Mouse (Mus musculus) cerebellum, adult 2 months (tissue): ENCODE data around the gene Syne1. TPM values are rescaled to one million over a fixed set of nuclear protein-coding genes. Genes with fewer than 3 reads are reported as not detected.

ENCODE experiments used
- DNase-seq, 2 experiments: peaks; one replicate each; pipeline ENCODE4 v3.0.0; 2021
- H3K27ac ChIP-seq: fragments of 200-500 bp; 2 replicates; pipeline ENCODE4 v1.5.1; 2012; ENCODE audit warnings: low read length, control low read depth, inconsistent platforms; ENCODE audit not compliant: insufficient read depth
- H3K27me3 ChIP-seq: fragments of 200-500 bp; 2 replicates; pipeline ENCODE4 v1.6.1; 2012; ENCODE audit warnings: inconsistent platforms, mild to moderate bottlenecking, low read length, moderate library complexity; ENCODE audit not compliant: control insufficient read depth, insufficient read depth
- H3K4me1 ChIP-seq: fragments of 200-500 bp; 2 replicates; pipeline ENCODE4 v1.6.1; 2011; ENCODE audit warnings: low read length; ENCODE audit not compliant: control insufficient read depth, insufficient read depth
- H3K4me3 ChIP-seq: fragments of 200-500 bp; replicated peaks from 2 replicates; pipeline ENCODE3; 2011; ENCODE audit warnings: mild to moderate bottlenecking, low read depth, low read length, control low read depth; ENCODE audit not compliant: insufficient read depth
- CTCF ChIP-seq: fragments of 200-500 bp; IDR thresholded peaks from 2 replicates; pipeline ENCODE4 v1.5.1; 2011; ENCODE audit warnings: low read depth, mild to moderate bottlenecking, control low read depth, low read length, moderate library complexity, borderline replicate concordance; ENCODE audit not compliant: insufficient read depth
- POLR2A ChIP-seq: fragments of 200-500 bp; IDR thresholded peaks from 2 replicates; pipeline ENCODE4 v1.6.1; 2011; ENCODE audit warnings: low read length, control low read depth, borderline replicate concordance; ENCODE audit not compliant: insufficient read depth
- WGBS: fragments of 180-500 bp; shearing (Covaris S2); methylation state at CpG from one replicate; pipeline ENCODE4 v1.1.7; 2018; 5-methylcytosine and 5-hydroxymethylcytosine counted together
- polyA plus RNA-seq: library from polyadenylated mRNA; depleted of rRNA; stranded (reverse); fragments of >200 nt; gene quantifications from 2 replicates; pipeline ENCODE4 v1.2.3, GENCODE M21; 2012

The Syne1 gene
- polyA plus RNA-seq, 1 experiment = 295 TPM

DNA sequence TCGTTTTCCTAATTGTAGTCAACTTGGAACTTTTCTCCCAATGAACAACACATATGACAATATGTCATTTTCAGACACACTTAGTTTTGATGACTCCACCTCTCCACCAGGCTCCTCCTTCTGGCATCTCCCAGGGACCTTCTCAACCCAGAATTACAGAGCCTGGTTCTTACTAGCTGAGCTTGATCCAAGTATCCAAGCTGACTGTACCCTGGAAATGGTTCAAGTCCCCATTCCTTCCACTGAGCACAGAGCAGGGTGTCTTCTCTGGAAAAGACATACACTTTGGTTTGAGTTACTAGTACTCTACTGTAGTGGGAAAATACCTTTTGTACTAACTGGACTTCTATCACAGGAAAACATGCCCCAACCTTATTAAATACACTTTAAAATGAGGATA lies 197.9 kb downstream of the Syne1 start:
- WGBS = 53% methylated on average over 1 of the region's 1 CpGs
- Histone ChIP-seq H3K27ac (no peak overlapping the region), H3K4me1 (no peaks in the 10 kb centered on the region), H3K27me3 (no peaks in the 10 kb centered on the region), H3K4me3 (no peak overlapping the region)
- no peak for TF ChIP-seq POLR2A
- peak in 1 of 2 experiments; percentile 60 for DNase-seq

DNA sequence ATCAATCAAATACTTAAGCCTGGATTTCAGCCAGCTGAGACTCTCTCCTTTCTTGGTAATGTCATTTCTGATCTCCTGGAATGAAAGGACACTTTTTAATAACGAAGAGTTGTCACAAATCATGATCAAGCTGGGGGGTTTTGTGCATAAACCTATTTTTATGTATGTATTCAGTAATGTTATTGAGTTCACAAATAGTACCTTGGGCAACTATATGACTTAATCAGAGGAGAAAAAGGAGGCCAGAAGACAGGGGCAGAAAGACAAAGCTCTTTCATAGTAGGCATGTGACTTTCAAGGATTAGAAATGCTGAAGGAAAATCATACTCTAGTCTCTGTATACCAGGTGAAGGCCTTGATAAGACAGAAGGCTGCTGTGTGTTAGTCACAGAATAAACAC lies 204.4 kb downstream of the Syne1 start:
- Histone ChIP-seq H3K4me3 (no peak overlapping the region), H3K27ac (no peak overlapping the region), H3K27me3 (no peaks in the 10 kb centered on the region), H3K4me1 (peaks cover 7% of the 10 kb centered on the region)
- WGBS = 35% methylated on average over 1 of the region's 1 CpGs
- no peak for TF ChIP-seq CTCF
- no peak for DNase-seq

DNA sequence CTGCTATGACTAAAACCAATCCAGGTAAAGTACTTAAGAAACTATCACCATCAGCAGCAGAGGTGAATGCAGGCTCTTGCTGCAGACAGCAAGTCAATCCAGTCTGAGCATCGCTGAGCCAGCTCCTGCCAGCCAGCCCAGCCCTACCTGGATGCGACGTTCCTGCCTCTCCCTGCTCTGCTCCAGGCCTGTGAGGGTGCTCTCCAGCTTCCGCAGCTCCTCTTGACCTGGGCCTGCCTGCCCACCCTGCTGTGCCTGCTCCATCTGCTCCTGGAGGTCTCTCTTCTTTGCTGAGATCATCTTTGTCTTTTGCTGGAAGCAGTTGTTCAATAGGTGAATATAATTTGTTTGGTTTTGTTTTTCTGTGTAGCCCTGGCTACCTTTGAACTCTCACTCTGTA lies 208.1 kb downstream of the Syne1 start:
- TF ChIP-seq POLR2A (no peak), CTCF (no peak)
- WGBS = 4% methylated on average over 4 of the region's 4 CpGs
- peak; percentile 56 to 69 for DNase-seq
- H3K27me3 ChIP-seq = no peaks in the 10 kb centered on the region
- H3K4me1 ChIP-seq = peaks cover 7% of the 10 kb centered on the region
- no peak overlapping the region for H3K27ac ChIP-seq
- no peak overlapping the region for H3K4me3 ChIP-seq

DNA sequence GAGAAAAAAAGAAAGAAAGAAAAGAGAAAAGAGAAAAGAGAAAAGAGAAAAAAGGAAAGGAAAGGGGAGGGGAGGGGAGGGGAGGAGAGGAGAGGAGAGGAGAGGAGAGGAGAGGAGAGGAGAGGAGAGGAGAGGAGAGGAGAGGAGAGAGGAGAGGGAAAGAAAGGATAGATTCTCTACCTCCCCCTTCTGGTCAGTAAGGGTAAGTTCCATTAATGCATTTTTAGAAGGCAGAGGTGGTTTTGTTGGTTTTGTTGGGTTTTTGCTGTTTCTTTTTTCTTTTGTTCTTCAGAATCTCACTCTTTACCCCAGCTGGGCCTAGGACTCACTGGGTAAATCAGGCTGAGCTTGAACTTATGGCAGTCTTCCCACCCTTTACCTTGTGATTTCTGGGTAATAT lies 214.9 kb downstream of the Syne1 start:
- TF ChIP-seq CTCF = no peak
- no peak for TF ChIP-seq POLR2A
- H3K27me3 ChIP-seq = no peaks in the 10 kb centered on the region
- no peaks in the 10 kb centered on the region for H3K4me1 ChIP-seq
- H3K27ac ChIP-seq = no peak overlapping the region
- H3K4me3 ChIP-seq = no peak overlapping the region
- no peak for DNase-seq

DNA sequence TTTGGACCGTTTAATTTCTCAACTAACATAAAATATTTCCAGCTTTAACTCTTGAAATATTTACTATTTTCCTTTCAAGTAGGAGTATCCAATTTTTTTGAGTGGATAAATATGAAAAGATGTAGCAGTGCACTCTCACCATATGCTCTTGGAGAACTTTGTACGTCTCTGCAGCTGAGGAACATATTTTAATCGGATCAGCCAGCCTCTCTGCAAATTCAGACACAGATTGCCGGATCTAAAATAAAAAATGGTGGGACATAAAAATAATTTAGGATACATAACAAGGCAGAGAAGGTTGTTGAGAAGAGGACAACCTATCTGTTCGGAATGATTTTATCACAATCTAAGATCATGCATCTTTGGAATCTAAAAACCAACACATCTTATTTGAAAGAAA lies 218.5 kb downstream of the Syne1 start:
- Histone ChIP-seq H3K4me1 (no peaks in the 10 kb centered on the region), H3K27ac (no peak overlapping the region), H3K27me3 (no peaks in the 10 kb centered on the region), H3K4me3 (no peak overlapping the region)
- DNase-seq = no peak
- 84% methylated on average over 5 of the region's 5 CpGs for WGBS
- TF ChIP-seq CTCF = no peak
- TF ChIP-seq POLR2A = no peak

DNA sequence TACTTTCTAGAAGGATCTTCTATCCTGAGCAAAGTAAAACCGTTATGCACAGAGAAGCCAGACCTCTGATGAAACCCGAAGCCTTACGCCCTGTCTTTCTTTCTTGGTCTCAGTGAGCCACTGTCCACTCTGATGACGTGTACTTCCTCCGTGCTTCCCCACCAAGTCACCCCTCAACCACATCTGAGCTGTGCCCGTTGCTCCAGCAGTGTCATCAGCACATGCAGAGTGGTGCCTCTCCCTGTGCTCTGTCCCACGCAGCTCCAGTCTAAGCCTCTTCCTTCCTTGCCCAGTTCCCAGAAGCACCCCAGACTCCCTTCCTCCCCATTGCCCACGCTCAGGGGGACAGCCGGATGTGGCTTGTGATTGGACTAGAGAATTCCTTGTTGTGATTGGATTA lies 224.6 kb downstream of the Syne1 start:
- H3K27ac ChIP-seq = no peak overlapping the region
- WGBS = 77% methylated on average over 9 of the region's 9 CpGs
- H3K4me1 ChIP-seq = peaks cover 19% of the 10 kb centered on the region
- H3K4me3 ChIP-seq = no peak overlapping the region
- no peak for DNase-seq
- TF ChIP-seq CTCF = no peak
- no peak for TF ChIP-seq POLR2A
- H3K27me3 ChIP-seq = no peaks in the 10 kb centered on the region

DNA sequence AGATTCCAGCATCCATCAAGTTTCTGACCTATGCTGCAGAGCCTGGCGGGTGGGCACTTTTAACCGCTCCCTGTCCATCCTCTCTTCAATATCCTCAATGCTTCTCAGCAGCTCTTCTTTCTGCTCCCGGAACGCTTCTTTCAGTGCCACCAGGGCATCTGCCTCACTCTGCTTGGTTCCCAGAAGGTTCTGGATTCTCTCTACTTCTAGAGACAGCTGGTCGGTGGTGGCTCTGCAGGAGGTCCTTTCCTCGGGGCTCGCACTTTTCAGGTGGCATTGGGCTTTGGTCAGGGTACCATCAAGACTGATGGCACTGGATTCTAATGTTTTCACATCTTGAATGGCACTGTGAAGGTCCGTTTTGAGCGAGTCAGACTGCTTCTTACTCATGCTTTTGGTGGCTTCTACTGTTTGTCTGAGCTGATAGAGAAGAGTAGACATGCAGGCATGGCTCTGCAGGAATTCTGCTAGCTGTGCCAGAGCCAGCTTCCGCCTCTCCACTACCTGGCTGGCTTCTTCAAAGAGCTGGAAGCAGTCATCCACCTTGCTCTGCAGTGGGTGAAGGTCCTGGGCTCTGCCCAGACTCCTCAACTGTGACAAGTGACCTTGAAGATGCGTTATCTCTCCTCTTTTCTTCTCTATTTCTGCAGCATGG lies 227.4 kb downstream of the Syne1 start:
- Histone ChIP-seq H3K4me1 (peaks cover 19% of the 10 kb centered on the region), H3K27ac (peak overlapping the region; percentile 82), H3K4me3 (no peak overlapping the region), H3K27me3 (no peaks in the 10 kb centered on the region)
- peak; percentile 59 to 64 for DNase-seq
- TF ChIP-seq POLR2A = no peak
- no peak for TF ChIP-seq CTCF
- WGBS = 20% methylated on average over 11 of the region's 11 CpGs

DNA sequence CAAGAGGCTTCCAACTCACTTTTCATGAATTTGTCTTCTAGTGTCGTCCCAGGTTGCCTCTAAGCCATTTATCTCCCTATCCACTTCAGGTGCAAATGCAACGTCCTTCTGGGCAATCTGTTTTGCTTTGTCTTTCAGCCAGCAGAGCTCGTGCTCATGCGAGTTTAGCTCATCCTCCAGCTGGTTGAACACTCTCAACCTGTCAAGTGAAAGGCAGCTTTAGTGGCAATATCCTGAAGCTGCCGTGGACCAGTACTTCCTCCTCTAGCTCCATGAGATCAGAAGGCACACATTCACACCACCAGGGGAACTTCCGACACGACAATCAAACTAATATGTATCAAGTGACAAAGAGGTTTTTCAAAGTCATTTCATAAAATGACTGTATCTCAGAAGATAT lies 228.7 kb downstream of the Syne1 start:
- H3K4me1 ChIP-seq = peaks cover 19% of the 10 kb centered on the region

DNA sequence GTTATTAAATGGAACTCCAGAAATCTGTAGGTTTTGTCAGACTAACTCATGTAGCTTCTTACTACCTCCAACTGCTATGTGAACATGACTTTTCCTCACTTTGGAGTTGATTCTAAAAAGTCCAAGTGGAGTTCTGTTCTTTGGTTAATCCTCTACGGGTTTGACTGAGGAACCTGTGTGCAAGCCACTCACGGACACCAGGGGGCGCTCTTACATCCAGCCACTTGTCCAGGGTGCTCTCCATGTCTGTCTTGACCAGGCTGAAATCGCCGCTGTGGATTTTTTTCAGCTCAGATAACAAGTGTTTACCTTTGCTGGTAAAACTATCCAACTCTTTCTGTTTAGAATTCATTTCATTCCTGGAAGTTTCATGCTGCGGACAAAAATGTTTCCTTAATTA lies 233.7 kb downstream of the Syne1 start:
- peaks cover 3% of the 10 kb centered on the region; the same call in 1 of the 2 replicates for H3K4me1 ChIP-seq
- no peak overlapping the region for H3K4me3 ChIP-seq
- DNase-seq = peak; percentile 74 to 79
- 16% methylated on average over 6 of the region's 6 CpGs for WGBS
- no peak for TF ChIP-seq POLR2A
- peak; percentile 88 for TF ChIP-seq CTCF
- no peaks in the 10 kb centered on the region for H3K27me3 ChIP-seq
- H3K27ac ChIP-seq = no peak overlapping the region

More for the DNA sequence above, 228.7 kb downstream of the Syne1 start:
- 12% methylated on average over 7 of the region's 7 CpGs for WGBS
- TF ChIP-seq POLR2A (no peak), CTCF (no peak)
- DNase-seq = peak; percentile 56 to 78
- no peaks in the 10 kb centered on the region for H3K27me3 ChIP-seq
- no peak overlapping the region for H3K27ac ChIP-seq
- H3K4me3 ChIP-seq = no peak overlapping the region
